Mouse (Mus musculus) E14TG2a.4 (cell line): ENCODE measurements at regions not wholly inside any gene's neighbourhood (a gene's known extent, or its start where the extent isn't known, plus 50 kb on each side); places are given as distances from the start of the nearest gene placed in this dataset.

Experiments
- CTCF ChIP-seq: conservative IDR thresholded peaks from 2 replicates; pipeline ENCODE4 v1.5.1; 2014; ENCODE audit warnings: low read length
- NANOG ChIP-seq: IDR thresholded peaks from 2 replicates; pipeline ENCODE4 v1.6.1; 2014; ENCODE audit warnings: borderline replicate concordance, low read length, mixed read lengths
- POU5F1 ChIP-seq: IDR thresholded peaks from 2 replicates; pipeline ENCODE4 v1.6.1; 2014; ENCODE audit warnings: low read length, borderline replicate concordance

DNA sequence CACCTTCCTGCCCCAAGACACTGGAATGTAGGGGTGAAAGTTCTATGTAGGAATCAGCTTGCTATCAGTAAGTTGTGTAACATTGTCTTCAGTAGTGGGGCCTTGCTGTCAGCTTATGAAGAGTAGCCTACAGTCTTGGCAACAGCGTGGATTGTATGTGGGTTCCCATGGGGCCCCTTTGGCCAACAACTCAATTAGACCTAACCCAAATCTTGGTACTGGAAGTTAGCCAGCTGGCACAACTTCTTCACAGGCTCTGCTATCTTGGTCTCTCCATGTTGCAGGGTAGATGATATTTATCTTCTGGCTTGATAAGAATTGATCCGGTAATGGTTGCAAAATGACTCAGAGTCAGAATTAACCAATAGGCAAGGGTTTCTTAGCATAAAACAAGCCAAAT lies 244.2 kb upstream of the Msx2 start:
- no peak for TF ChIP-seq CTCF
- TF ChIP-seq NANOG, result no peak
- no peak for TF ChIP-seq POU5F1
